ENCODE assay signal across 18 mouse cellular contexts in genomic region chr6:54119461-54119860, GRCm38 (mm10).
A peak's percentile ranks its signal among the peaks of the same experiment; 100 is the strongest.
DNase-seq lines count a peak whose midpoint lies in the region; ATAC-seq lines count a peak whose summit lies in the region.
"Had no signal": no experiment of that assay in that cellular context is flagged by ENCODE, and none has a peak within 500 bp of the region (broad histone marks: within the 10 kb centered on the region; RNA-seq: fewer than 3 reads in every experiment).

No protein-coding gene starts in this region.

- no peak for ATAC-seq in forebrain, embryonic 12.5 days (ENCODE audit: low FRiP score)
- no peak for ATAC-seq in forebrain, embryonic 11.5 days (replicated peaks; ENCODE audit: low FRiP score)
- peak; percentile 47; the same call in 1 of the 2 replicates for ATAC-seq in forebrain, embryonic 14.5 days

- no peak overlapping the region for H3K4me3 ChIP-seq in forebrain, embryonic 12.5 days (replicated peaks)
- no peak overlapping the region for H3K4me3 ChIP-seq in forebrain, embryonic 11.5 days (ENCODE audit: low read depth, low read length)
- no peak overlapping the region for H3K4me3 ChIP-seq in forebrain, embryonic 14.5 days (ENCODE audit: low read depth, low read length)
- H3K4me3 ChIP-seq in limb, embryonic 10.5 days, result no peak overlapping the region
- H3K4me3 ChIP-seq: hindbrain, embryonic 13.5 days; left cerebral cortex, adult 2 months; neural tube, embryonic 12.5 days had no signal

- no peaks in the 10 kb centered on the region for H3K27me3 ChIP-seq in forebrain, embryonic 12.5 days
- H3K27me3 ChIP-seq in forebrain, embryonic 11.5 days (ENCODE audit: control insufficient read depth, insufficient read depth, low read length), result no peaks in the 10 kb centered on the region
- no peaks in the 10 kb centered on the region for H3K27me3 ChIP-seq in forebrain, embryonic 14.5 days (replicated peaks; ENCODE audit: control insufficient read depth, insufficient read depth, low read length)
- H3K27me3 ChIP-seq in limb, embryonic 10.5 days (ENCODE audit: low read depth, poor library complexity, severe bottlenecking), result no peaks in the 10 kb centered on the region
- H3K27me3 ChIP-seq: hindbrain, embryonic 13.5 days; neural tube, embryonic 12.5 days had no signal

- H3K27ac ChIP-seq in forebrain, embryonic 12.5 days, result peak overlapping the region; percentile 37
- H3K27ac ChIP-seq in forebrain, embryonic 11.5 days (ENCODE audit: low read depth, low read length), result no peak overlapping the region
- H3K27ac ChIP-seq in forebrain, embryonic 14.5 days (ENCODE audit: low read depth, low read length), result peak overlapping the region; percentile 28; the same call in 1 of the 2 replicates
- peak overlapping the region; percentile 59; the same call in 1 of the 2 replicates for H3K27ac ChIP-seq in limb, embryonic 10.5 days
- H3K27ac ChIP-seq: hindbrain, embryonic 13.5 days; left cerebral cortex, adult 2 months; neural tube, embryonic 12.5 days had no signal

- 31% methylated on average over 2 of the region's 2 CpGs for WGBS in forebrain, embryonic 12.5 days
- WGBS in forebrain, embryonic 11.5 days, result 55% methylated on average over 2 of the region's 2 CpGs
- WGBS in forebrain, embryonic 14.5 days, result 28% methylated on average over 2 of the region's 2 CpGs
- WGBS in limb, embryonic 10.5 days, result 90% methylated on average over 2 of the region's 2 CpGs

- peaks cover 16% of the 10 kb centered on the region for H3K4me1 ChIP-seq in forebrain, embryonic 12.5 days
- peaks cover 3% of the 10 kb centered on the region; the same call in 1 of the 2 replicates for H3K4me1 ChIP-seq in forebrain, embryonic 11.5 days (replicated peaks; ENCODE audit: control insufficient read depth, insufficient read depth, low read length)
- H3K4me1 ChIP-seq in forebrain, embryonic 14.5 days (ENCODE audit: control insufficient read depth, insufficient read depth, low read length), result peaks cover 10% of the 10 kb centered on the region
- peaks cover 14% of the 10 kb centered on the region for H3K4me1 ChIP-seq in limb, embryonic 10.5 days

- DNase-seq in forebrain, embryonic 11.5 days (ENCODE audit: low spot score), result no peak
- DNase-seq in CD4-positive helper T cell, adult 2 months (ENCODE audit: low read depth, low spot score), result peak; percentile 14
- DNase-seq in forebrain, embryonic 14.5 days (ENCODE audit: low spot score), result no peak
- no peak for DNase-seq in limb, embryonic 10.5 days (ENCODE audit: low spot score)
- DNase-seq in kidney, adult 18-20 months, result no peak
- DNase-seq in lung, postnatal 25 days (ENCODE audit: low spot score), result no peak
- DNase-seq in thymus, postnatal 14 days, result no peak
- DNase-seq: heart, postnatal 10 days; kidney, adult 2 months; kidney, postnatal 25 days; lung, adult 18-20 months; lung, postnatal 36 days had no signal

- H3K36me3 ChIP-seq in forebrain, embryonic 12.5 days (replicated peaks), result no peaks in the 10 kb centered on the region
- no peaks in the 10 kb centered on the region for H3K36me3 ChIP-seq in forebrain, embryonic 11.5 days (ENCODE audit: control insufficient read depth, insufficient read depth, low read length)
- H3K36me3 ChIP-seq in forebrain, embryonic 14.5 days (ENCODE audit: control insufficient read depth, insufficient read depth, low read length), result no peaks in the 10 kb centered on the region
- H3K36me3 ChIP-seq in limb, embryonic 10.5 days, result no peaks in the 10 kb centered on the region
- H3K36me3 ChIP-seq: hindbrain, embryonic 13.5 days; neural tube, embryonic 12.5 days had no signal

- no peaks in the 10 kb centered on the region for H3K9me3 ChIP-seq in forebrain, embryonic 12.5 days
- H3K9me3 ChIP-seq in forebrain, embryonic 11.5 days (ENCODE audit: control insufficient read depth, low read length), result no peaks in the 10 kb centered on the region
- no peaks in the 10 kb centered on the region for H3K9me3 ChIP-seq in forebrain, embryonic 14.5 days (replicated peaks; ENCODE audit: control insufficient read depth, low read length)
- no peaks in the 10 kb centered on the region for H3K9me3 ChIP-seq in limb, embryonic 10.5 days (replicated peaks)
- H3K9me3 ChIP-seq: hindbrain, embryonic 13.5 days; neural tube, embryonic 12.5 days had no signal

- no peak overlapping the region for H3K9ac ChIP-seq in forebrain, embryonic 12.5 days
- no peak overlapping the region for H3K9ac ChIP-seq in forebrain, embryonic 11.5 days (ENCODE audit: low read length)
- H3K9ac ChIP-seq in forebrain, embryonic 14.5 days (ENCODE audit: low read length), result no peak overlapping the region
- H3K9ac ChIP-seq: hindbrain, embryonic 13.5 days; neural tube, embryonic 12.5 days had no signal

- H3K4me2 ChIP-seq in forebrain, embryonic 12.5 days, result no peak overlapping the region
- no peak overlapping the region for H3K4me2 ChIP-seq in forebrain, embryonic 11.5 days (ENCODE audit: low read depth, low read length, severe bottlenecking)
- no peak overlapping the region for H3K4me2 ChIP-seq in forebrain, embryonic 14.5 days (ENCODE audit: low read length)
- H3K4me2 ChIP-seq: heart, embryonic 11.5 days; hindbrain, embryonic 13.5 days; liver, embryonic 11.5 days; neural tube, embryonic 12.5 days had no signal
